Mouse (Mus musculus): ENCODE measurements around the gene Efcab5.

- TF ChIP-seq CTCF (IDR thresholded peaks at IDR 0.05; ENCODE audit: borderline replicate concordance, insufficient read depth, low read depth, low read length) (no peak), POLR2A (IDR thresholded peaks at IDR 0.05; ENCODE audit: borderline replicate concordance, insufficient read depth, low read length) (peak; percentile 4; the same call in 1 of the 2 replicates)
Measured at GRCm38 (mm10) chr11:77216761-77217130, 28.0 kb upstream of the Efcab5 start.
